Mouse (Mus musculus) kidney, postnatal 4 days (tissue): ENCODE data around the gene Yipf2.
"Not testable (repeated sequence)": the region's sequence is repeated elsewhere in the genome, so short reads cannot be mapped to it uniquely, and the experiment has no call there.

Experiments used
- DNase-seq, 2 experiments: peaks; one replicate each; pipeline ENCODE4 v3.0.0; 2021; ENCODE audit warnings: mixed read lengths in 2 of 2

Gene Yipf2

GRCm38 (mm10) chr9:21594838-21595237 is 2.2 kb upstream of the Yipf2 start:
- no peak for DNase-seq

- not testable (repeated sequence) for DNase-seq
These were observed 1.7 kb upstream of the Yipf2 start for GRCm38 (mm10) chr9:21594350-21594749.

- peak; percentile 63 to 78 for DNase-seq
These were observed 594 bp upstream of the Yipf2 start for GRCm38 (mm10) chr9:21593122-21593721.

GRCm38 (mm10) chr9:21591831-21592702 is 561 bp downstream of the Yipf2 start:
- DNase-seq: peak in 1 of 2 experiments; percentile 14

DNA sequence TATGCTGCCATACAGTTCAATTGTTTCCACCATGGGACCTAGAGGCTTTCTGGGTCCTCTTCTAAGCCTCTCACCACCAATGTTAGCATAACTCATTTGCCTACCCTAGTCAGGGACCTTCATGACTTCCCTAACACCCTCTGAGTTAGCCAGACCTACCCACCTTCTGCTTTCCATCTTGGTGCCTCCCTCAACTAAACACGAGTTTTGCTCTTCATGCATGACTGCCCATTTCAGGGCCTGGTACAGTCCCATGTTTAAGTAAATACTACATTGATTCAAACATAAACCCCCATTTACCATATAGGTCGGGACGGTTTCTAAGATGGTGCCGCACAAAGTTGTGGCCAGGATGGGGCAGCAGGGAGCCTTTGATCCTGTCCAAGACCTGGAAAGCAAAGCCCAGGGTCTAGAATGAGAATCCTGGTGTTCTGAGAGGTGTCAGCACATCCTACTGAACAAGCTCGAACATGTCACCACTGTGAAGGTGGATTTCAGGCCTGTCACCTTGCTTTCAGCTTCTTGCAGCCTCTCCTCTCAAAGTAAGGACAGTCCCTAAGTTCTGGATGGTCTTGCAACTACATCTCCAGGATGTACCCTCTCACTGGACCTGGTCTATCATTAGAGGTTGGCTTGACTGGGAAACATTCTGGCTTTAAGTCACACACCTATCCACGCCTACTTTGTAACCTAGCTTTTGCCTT is 1.3 kb downstream of the Yipf2 start:
- no peak for DNase-seq

DNA sequence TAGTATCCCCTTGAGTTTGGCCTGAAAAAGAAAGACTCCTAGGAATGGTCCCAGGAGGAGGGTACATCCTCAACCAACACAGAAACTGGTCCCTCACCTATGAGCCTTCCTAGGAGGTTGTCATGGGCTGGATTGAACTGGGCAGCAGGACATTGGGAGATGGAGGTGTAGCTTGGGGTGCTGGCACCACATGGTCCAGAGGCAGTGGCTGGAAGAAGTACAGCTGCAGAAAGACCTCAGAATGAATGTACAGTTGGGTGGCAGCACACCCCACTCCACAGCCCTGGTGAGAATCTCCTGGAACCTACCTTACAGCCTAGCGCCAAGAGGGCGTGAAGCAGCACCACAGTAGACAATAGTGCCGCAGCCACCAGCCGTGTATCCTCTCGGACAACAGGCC is 3.1 kb downstream of the Yipf2 start:
- DNase-seq: no peak

DNA sequence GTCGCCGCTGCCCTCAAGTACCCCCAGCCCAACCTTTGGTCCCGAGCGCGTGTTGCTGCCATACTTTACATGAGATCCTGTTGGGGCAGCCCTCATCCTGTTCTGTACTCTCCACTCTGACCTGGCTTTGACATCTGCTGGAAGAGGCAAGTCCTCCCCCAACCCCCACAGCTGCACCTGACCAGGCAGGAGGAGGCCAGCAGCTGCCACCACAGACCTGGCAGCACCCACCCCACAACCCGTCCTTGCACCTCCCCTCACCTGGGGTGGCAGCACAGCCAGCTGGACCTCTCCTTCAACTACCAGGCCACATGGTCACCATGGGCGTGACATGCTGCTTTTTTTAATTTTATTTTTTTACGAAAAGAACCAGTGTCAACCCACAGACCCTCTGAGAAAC is 4.3 kb downstream of the Yipf2 start:
- DNase-seq: peak in 1 of 2 experiments; percentile 28

GRCm38 (mm10) chr9:21587678-21588349 is 4.8 kb downstream of the Yipf2 start:
- DNase-seq: no peak

- DNase-seq: no peak
These were observed 7.2 kb downstream of the Yipf2 start for GRCm38 (mm10) chr9:21585401-21585800.

- DNase-seq: no peak
These were observed 14.4 kb downstream of the Yipf2 start for GRCm38 (mm10) chr9:21578226-21578625.

GRCm38 (mm10) chr9:21576286-21576685 is 16.3 kb downstream of the Yipf2 start:
- DNase-seq: no peak

- no peak for DNase-seq
These were observed 17.4 kb downstream of the Yipf2 start for GRCm38 (mm10) chr9:21575253-21575652.

DNA sequence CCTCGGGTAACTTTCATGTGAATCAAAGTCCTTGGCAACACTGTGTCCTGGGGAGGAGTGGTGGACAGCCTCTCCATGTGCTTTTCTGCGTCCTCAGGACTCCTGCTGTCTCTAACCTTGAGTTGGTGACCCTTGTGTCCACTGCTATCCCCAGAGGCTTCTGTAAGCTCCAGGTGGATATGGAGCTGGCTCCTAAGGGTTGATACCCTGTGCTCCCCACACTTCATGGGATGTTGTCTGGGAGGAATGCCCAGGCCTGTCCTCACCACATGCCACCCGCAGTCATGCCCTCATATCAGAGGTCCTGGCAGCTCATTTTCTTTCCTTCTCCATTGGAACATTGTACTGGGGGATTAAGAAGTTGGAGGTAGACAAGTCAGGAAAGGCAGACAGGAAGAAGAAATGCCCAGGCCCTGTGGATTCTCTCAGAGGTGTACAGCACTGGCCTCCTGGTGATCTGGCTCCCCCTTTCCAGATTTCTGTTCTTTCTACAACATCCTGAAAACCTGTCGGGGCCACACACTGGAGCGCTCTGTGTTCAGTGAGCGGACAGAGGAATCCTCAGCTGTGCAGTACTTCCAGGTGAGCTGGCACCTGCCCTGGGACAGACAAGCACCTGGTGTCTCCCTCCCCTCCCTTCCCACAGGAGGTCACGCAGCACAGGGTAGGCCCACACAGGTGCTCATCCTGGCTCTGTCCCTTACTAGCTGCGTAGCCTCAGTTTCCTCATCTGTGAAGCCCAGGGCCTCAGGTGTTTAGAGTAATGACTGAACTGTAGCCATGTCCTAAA is 18.4 kb downstream of the Yipf2 start:
- no peak for DNase-seq

GRCm38 (mm10) chr9:21568657-21569255 is 23.9 kb downstream of the Yipf2 start:
- no peak for DNase-seq

GRCm38 (mm10) chr9:21567051-21567450 is 25.6 kb downstream of the Yipf2 start:
- no peak for DNase-seq

DNA sequence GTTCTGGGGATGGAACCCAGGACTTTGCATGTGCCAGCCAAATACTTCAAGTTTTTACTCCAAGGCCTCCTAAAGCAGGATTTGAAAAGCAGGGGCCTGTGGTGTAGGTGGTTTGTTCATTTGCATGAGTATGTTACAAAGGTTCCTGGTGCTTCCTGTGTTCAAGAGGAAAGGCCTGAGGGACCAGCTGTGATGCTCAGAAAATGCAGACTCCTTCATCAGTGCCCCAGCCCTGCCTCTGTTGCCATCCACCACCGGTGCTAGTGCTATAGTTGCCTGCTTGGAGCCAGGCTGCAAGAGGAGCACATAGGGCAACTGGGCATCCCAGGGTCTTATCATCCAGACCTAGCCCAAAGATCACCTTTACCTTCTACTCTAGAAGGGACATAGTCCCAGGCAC is 26.1 kb downstream of the Yipf2 start:
- no peak for DNase-seq

- DNase-seq: no peak
These were observed 27.5 kb downstream of the Yipf2 start for GRCm38 (mm10) chr9:21565004-21565586.

DNA sequence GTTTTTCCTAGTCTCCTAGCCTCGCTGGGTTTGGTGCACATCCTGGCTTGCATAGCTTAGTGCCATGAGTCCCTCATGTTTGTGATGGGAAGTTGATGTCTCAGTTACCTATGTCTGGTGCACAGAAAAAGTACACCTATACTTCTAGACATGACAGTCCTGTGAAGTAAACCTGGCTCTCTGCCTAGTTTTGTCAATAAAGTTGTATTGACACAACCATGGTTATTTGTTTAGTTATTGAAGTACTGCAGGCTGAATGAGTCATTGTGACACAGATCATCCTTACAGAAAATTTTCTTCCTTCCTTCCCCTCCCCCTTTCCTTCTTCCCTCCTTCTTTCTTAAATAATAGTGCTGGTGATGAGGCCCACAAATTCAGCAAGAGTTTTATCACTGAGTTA is 28.2 kb downstream of the Yipf2 start:
- DNase-seq: no peak

DNA sequence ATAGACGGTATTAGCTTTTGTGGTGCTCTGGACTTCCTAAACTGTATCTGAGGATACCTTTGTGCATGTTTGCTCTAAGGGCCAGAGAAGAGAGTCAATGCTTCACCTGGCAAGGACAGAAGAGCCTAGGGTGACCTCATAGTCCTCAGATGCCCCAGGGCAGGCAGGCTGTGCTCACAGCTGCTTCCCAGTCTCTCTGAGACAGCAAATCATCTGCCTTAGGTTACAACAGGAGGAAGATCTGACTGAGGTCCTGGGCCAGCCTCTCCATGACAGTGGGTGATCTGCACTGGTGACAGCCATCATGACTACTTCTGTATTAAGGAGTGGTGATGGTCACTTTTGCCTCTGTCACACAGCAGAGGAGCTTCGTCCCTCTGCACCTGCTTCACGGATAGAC is 33.5 kb downstream of the Yipf2 start:
- no peak for DNase-seq

GRCm38 (mm10) chr9:21558366-21558765 is 34.3 kb downstream of the Yipf2 start:
- peak; percentile 24 to 33 for DNase-seq

DNA sequence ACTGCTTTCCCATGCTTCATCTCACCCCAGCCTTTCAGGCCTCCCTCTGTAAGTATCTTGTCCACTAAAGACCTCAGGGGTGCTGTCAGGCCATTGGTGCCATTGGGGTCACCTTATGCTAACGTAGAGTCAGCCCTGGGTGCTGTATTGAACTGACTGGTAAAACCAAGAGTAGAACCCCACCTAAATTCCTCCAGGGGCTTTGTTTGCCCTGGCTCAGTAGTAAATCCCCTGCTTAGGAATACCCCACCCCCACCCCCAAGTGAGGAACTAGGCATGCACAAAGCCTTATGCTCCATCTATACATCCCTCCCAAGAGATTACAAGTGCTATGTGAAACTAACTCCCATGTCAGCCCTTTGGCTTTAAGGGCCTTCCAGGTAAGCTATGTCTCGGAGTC is 35.1 kb downstream of the Yipf2 start:
- no peak for DNase-seq
